Mouse (Mus musculus) skeletal muscle tissue, adult 2 months (tissue): ENCODE measurements around the gene Cst13.
"Not testable (repeated sequence)": the region's sequence is repeated elsewhere in the genome, so short reads cannot be mapped to it uniquely, and the experiment has no call there.

Experiments used
- DNase-seq: peaks from one replicate; pipeline ENCODE4 v3.0.0-alpha.2; 2012; ENCODE audit warnings: low read depth, low spot score

Cst13 gene

DNA sequence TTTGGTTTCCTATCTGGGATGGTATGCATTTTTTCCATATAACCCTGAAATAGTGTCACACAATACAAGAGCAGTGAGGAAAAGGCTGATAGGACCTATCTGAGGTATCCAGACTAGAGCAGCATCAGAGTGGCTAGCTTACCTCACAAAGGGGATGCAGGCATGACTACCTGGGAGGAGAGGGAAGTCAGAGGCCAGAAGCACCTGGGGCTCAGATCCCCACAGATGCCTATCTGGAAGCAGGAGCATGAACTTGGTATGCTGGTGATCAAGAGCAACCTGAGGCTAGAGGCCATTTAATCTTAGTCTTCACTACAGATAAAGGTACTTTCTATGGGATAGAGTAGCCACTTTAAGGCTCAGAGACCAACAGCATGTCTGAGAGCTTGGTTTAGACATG is at the start of gene Cst13:
Gene Cst13 (plus strand): TSS at position 173 of the 400 bp plus-strand sequence.
- no peak for DNase-seq

DNA sequence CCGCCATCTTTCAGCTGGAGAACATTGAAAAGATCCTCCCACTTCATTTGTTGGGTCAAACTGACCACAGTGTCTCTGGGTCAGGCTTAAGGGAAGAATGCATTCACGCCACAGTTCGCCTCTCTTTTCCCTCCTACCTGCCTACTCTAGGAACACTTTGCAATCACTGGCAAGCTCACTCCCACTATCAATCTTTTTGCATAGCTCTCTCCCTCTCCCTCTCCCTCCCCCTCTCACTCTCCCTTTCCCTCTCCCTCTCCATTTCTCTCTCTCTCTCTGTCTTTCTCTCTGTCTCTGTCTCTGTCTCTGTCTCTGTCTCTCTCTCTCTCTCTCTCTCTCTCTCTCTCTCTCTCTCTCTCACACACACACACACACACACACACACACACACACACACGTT is 48.5 kb upstream of the Cst13 start, which contains the start of gene Cst11:
Gene Cst11 (minus strand): TSS at position 101 of the 400 bp plus-strand sequence.
- not testable (repeated sequence) for DNase-seq

GRCm38 (mm10) chr2:148781709-148782108 is 38.2 kb upstream of the Cst13 start, which contains the start of gene 8030411F24Rik:
Gene 8030411F24Rik, plus strand, starts transcription at chr2:148782009.
- DNase-seq = no peak

GRCm38 (mm10) chr2:148789142-148789541 is 30.7 kb upstream of the Cst13 start, which contains the start of gene Cst12:
Gene Cst12, plus strand, starts transcription at chr2:148789361.
- no peak for DNase-seq

- no peak for DNase-seq
Measured at GRCm38 (mm10) chr2:148798485-148798884, 21.4 kb upstream of the Cst13 start, which contains the start of gene Cst8. Gene Cst8, plus strand, starts transcription at chr2:148798785.

- no peak for DNase-seq
Measured at GRCm38 (mm10) chr2:148801491-148801921, 18.4 kb upstream of the Cst13 start.

DNA sequence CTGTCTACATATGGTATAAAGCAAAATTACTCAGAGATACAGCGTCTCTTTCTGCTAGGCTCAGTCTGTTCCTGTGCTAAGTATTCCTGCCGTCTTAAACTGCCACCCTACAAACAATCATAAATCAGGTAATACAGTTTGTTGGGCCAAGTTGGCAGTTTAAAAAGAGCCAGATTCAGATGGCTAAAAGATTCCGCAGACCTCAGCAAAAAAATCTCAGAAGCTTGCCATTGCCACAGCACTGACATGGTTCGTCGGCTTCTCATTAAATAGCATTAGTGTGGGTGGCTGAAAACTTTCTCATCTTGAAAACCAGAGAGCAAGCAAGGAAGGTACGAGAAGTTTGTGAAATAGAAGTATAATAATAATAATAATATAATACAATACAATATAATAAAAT is 13.2 kb upstream of the Cst13 start:
- no peak for DNase-seq

DNA sequence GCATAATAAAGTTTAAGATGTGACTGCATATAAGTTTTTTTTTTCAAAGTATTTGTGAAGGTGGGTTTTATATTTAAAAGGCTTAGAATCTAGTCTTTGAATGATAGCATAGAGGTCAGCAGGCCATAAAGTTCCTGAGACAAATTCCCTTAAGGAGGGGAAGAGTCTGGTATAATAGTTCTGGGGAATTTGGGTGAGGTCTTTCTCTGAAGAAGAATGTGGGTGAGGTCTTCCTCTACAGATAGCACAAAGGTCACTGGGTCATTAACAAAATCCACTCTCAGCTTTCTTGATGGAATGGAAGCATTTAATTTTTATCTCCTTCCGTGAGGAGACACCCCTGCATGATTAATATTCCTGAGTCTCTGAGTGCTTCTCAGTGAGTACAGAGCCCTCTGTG is 6.1 kb downstream of the Cst13 start:
- no peak for DNase-seq

GRCm38 (mm10) chr2:148834912-148835311 is 15.0 kb downstream of the Cst13 start, which contains the start of gene Cst9:
Gene Cst9, plus strand, starts transcription at chr2:148835147.
- DNase-seq = no peak

DNA sequence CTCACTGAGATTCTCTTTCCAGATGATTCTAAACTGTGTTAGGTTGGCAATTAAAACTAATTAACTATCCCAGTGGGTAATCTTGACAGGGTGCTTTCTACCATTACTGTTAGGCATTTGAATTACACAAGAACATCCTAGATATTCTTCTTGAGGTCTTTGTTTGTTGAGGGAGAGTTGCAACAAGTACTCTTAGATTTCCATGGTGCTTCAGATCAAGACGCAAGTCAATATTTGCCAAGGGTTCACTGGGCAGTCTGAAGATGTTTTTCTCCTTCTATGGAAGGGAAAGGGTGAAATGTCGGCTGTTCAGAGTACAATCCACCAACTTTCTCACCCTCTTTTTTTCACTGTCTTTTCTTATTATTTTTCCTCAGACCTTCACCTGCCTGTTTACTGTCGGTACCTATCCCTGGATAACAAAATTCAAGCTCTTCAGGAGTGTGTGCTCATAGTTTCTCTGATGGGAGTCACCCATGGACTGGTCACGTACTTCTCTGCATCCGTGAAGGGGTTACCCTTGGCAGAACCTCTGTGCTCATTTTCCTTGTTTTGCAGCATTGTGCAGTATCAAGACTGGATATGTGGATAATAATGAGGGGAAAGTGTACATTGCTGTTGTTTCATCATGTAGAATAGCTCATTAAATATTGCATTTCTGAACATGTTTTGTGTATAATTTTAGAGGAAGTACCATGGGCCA is 18.3 kb downstream of the Cst13 start:
- no peak for DNase-seq

DNA sequence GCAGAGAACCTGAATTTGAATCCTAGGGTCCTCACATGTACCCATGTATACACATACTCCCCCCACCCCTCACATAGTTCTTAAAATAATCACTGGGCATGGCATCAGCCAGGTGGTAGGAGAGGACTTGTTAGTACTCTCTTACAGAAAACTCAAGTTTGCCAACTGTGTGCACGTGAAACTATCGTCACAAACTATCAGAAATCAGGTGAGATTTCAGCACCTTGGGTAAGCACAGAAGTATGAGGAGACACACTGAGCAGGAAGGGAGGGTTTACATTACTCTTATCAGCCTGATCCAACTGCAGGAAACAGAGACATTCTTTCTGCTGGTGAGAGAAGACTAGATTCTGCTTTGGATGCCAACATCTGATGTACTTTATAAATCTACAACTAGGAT is 19.3 kb downstream of the Cst13 start:
- no peak for DNase-seq

DNA sequence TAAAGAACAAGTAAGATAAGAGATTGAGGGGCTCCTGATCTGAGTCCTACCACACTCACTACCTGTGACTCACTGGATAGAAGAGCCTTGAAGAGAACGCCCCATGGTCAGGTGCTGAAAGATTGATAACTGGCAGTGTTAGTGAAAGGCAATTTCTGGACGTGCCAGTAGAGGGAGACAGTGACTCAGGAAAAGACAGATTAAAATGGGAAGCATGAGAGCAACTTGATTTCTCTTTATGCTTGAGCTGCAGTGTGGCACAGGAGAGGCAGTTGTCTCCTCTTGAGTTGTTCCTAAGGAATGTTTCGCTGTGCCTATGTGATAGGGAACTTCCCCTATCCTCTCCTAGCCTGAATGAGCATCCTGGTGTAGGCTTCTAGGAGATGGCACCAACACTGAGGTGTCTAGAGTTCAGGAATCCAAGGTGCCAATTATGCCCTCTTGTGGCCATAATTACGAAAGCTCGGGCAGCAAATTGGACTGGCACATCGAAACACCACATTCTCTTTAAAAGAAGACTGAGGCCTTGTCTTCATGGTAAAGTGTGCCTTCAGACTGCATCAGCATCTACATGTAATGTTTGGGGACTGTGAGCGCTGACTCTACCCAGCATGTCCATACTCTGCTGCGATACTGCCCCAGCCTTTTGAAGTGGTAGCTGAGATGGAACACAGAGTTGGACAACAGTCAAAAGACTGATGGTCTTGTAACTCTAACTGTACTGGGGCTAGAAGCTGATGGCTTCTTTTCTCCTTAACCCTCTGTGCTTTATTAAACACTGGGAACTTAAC is 31.4 kb downstream of the Cst13 start:
- DNase-seq = peak; percentile 45

DNA sequence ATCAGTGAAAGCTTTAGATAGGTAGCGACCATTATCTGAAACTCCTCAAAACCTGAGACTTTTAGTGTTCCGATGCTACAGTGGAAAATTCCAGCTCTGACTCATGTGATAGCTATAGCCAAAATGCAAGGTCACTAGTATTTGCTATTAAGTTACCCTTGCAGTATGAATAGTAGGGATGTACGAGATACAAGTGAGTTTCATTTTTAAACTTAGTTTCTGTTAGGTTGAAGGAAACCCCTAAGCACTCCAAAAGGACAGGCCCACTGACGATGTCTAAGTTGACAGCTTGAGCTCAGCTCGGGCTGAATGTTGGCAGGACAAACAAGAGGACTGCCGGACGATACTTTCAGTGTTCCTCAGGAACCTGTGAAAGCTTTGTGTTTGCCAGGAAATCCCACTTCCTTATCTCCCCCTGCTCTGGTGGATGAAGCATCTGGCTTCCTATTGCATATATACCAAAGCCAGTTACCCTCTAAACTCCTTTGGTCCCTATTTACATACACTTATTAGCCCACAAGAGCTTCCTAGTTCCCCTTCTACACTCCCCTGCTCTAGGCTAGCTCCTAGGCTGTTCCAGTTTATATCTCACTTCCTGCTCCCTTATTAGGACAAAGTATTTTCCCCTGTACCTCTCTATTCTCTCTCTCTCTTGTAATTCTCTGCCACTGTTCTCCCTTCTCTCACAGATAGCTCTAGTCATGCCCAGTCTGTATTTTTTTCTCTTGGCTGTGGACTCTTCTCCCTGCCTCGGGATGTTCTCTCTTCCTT is 36.9 kb downstream of the Cst13 start:
- DNase-seq = no peak

DNA sequence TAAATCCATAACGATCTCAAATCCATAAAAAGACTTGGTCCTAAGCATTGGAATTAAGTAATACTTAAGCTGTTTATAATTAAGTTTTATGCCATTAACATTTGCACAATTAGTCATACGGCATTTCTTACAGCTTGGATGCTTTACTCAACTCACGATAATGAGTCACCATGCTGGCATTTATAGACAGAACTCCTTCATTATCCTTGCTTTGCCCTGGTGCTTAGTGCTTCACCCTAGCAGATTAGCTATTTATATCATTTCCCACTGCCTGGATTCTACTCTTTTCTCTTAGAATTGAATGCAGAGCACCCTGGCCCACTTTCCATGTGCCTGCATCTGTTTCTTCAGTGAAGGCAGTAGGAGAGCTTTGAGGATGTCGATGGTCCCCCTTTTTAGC is 37.6 kb downstream of the Cst13 start:
- no peak for DNase-seq

GRCm38 (mm10) chr2:148860993-148861392 is 41.1 kb downstream of the Cst13 start:
- no peak for DNase-seq

GRCm38 (mm10) chr2:148861693-148862092 is 41.8 kb downstream of the Cst13 start:
- DNase-seq = peak; percentile 74

DNA sequence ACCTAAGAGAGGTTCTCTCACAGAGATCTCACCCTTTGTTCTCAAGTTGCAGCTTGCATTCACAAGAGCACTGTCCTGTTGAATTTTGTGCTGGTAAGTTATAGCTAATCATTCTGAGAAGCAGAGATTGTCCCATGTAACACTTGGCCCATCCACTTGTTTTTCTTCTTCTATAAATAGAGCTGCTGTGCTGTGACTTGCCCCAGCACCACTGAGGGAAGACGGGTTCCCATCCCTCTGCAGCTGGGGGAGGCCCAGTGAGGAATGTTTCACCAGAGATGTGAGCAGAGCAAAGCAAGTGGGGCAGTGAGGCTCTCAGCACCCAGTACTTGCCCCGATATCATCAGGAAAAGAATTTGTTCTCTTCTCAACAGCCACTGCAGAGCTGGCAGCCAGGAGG is 45.1 kb downstream of the Cst13 start, which contains the start of gene 9230104L09Rik:
Gene 9230104L09Rik (minus strand): TSS at position 73 of the 400 bp plus-strand sequence.
- peak; percentile 66 for DNase-seq

DNA sequence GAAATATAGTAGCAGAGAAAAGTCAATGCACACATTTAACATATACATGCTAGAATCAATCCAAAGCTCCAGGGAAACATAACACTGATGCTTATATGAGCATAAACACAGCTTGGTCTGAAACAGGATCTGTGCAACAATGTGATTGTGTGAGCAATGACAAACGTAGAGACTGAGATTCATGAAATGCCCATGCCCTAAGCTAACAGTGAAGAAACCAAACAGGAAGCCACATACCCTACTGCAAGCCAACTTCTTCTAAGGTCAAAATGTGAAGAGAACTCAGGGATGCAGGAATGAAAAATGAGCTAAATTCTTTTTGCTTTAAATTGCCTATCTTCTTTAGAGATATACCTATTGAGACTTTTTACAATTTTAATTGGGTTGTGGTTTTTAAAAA is 49.1 kb downstream of the Cst13 start:
- no peak for DNase-seq

DNA sequence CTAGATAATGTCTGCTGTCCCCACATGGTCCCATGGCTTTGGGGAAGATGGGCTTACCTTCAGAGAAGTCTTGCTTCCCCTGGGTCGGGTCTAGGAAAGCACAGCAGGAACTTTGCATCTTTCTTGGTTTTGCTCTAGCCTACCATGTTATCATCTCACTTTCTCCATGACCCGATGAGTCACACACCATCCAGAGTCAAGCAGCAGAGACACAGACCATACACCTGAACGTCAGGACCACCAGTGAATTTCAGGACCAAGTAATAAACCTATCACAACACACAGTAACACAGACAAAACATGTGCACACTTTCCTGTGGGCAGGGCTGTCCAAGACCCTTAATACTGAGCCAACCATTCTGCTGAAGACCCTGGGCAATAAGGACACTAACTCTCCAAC is 50.6 kb downstream of the Cst13 start:
- no peak for DNase-seq

- DNase-seq = no peak
Measured at GRCm38 (mm10) chr2:148872860-148873259, 53.0 kb downstream of the Cst13 start.

DNA sequence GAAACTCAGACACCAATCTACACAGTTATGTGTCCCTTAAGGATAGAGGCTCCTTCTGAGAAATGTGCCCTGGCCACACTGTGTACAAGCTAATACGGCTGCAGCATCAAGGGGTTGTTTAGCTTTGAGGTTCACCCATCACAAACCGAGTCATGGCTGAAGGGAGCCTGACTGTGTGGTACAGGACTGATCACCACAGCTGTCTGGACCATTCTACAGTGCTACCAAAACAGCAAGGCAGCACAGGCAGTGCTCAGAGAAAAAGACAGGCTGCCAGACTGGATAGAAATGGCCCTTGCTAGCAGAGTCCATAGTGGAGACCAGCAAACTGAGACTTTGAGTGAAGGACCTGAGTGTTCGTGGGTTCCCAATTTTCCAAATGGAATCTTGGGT is 54.3 kb downstream of the Cst13 start:
- DNase-seq = no peak
